Mouse (Mus musculus): Measurements from ENCODE around the gene Gskip. TPM values are rescaled to one million over a fixed set of nuclear protein-coding genes. Genes with fewer than 3 reads are reported as not detected.

Gene Gskip
- polyA plus RNA-seq, 1 experiment from 2014 or later: 10.1 TPM

GRCm38 (mm10) chr12:105685001-105685691 lies 517 bp downstream of the Gskip start, which contains the start of gene Atg2b:
Atg2b (minus strand) TSS chr12:105685211.
- WGBS (ENCODE audit: insufficient replicate concordance): under 1% methylated on average over 73 of the region's 73 CpGs
- peaks cover 32% of the 10 kb centered on the region for H3K4me1 ChIP-seq (ENCODE audit: control insufficient read depth, low read depth, low read length)
- peak; percentile 92 for ATAC-seq (ENCODE audit: low read depth)

GRCm38 (mm10) chr12:105686791-105687190 lies 2.2 kb downstream of the Gskip start:
- no peaks in the 10 kb centered on the region for H3K36me3 ChIP-seq (ENCODE audit: control insufficient read depth, insufficient read depth)
- peak overlapping the region; percentile 78 for H3K27ac ChIP-seq (ENCODE audit: low read length)
- peaks cover 32% of the 10 kb centered on the region for H3K4me1 ChIP-seq (ENCODE audit: control insufficient read depth, low read depth, low read length)
- no peak overlapping the region for H3K9ac ChIP-seq (ENCODE audit: low read depth, low read length)
- no peak overlapping the region for H3K4me2 ChIP-seq (ENCODE audit: low read depth, low read length)
- ATAC-seq (ENCODE audit: low read depth): no peak
- WGBS (ENCODE audit: insufficient replicate concordance): 65% methylated on average over 3 of the region's 3 CpGs
- H3K27me3 ChIP-seq (ENCODE audit: control insufficient read depth, insufficient read depth, low read depth, low read length): no peaks in the 10 kb centered on the region
- H3K4me3 ChIP-seq (ENCODE audit: low read depth, low read length): no peak overlapping the region
- H3K9me3 ChIP-seq (replicated peaks; ENCODE audit: control insufficient read depth, low read length): no peaks in the 10 kb centered on the region

More at GRCm38 (mm10) chr12:105685001-105685691, 517 bp downstream of the Gskip start, which contains the start of gene Atg2b:
- Histone ChIP-seq H3K9me3 (replicated peaks; ENCODE audit: control insufficient read depth, low read length) (no peaks in the 10 kb centered on the region), H3K4me2 (ENCODE audit: low read depth, low read length) (peak within 1 kb of the TSS; percentile 93), H3K36me3 (ENCODE audit: control insufficient read depth, insufficient read depth) (no peaks in the 10 kb centered on the region), H3K27me3 (ENCODE audit: control insufficient read depth, insufficient read depth, low read depth, low read length) (no peaks in the 10 kb centered on the region), H3K4me3 (ENCODE audit: low read depth, low read length) (peak within 1 kb of the TSS; percentile 98), H3K9ac (ENCODE audit: low read depth, low read length) (peak within 1 kb of the TSS; percentile 97), H3K27ac (ENCODE audit: low read length) (peak within 1 kb of the TSS; percentile 93)

- WGBS (ENCODE audit: insufficient replicate concordance): 75% methylated on average over 4 of the region's 4 CpGs
- Histone ChIP-seq H3K4me3 (ENCODE audit: low read depth, low read length) (no peak overlapping the region), H3K27ac (ENCODE audit: low read length) (peak overlapping the region; percentile 39; the same call in 1 of the 2 replicates), H3K9me3 (replicated peaks; ENCODE audit: control insufficient read depth, low read length) (no peaks in the 10 kb centered on the region), H3K4me2 (ENCODE audit: low read depth, low read length) (no peak overlapping the region), H3K4me1 (ENCODE audit: control insufficient read depth, low read depth, low read length) (peaks cover 28% of the 10 kb centered on the region), H3K27me3 (ENCODE audit: control insufficient read depth, insufficient read depth, low read depth, low read length) (no peaks in the 10 kb centered on the region), H3K36me3 (ENCODE audit: control insufficient read depth, insufficient read depth) (no peaks in the 10 kb centered on the region), H3K9ac (ENCODE audit: low read depth, low read length) (no peak overlapping the region)
- ATAC-seq (ENCODE audit: low read depth): no peak
These were observed 2.8 kb downstream of the Gskip start for GRCm38 (mm10) chr12:105687416-105687815.

- Histone ChIP-seq H3K9me3 (replicated peaks; ENCODE audit: control insufficient read depth, low read length) (no peaks in the 10 kb centered on the region), H3K27ac (ENCODE audit: low read length) (0 out of 2 replicates have a peak overlapping the region, but pooled peaks have one; percentile 9), H3K4me3 (ENCODE audit: low read depth, low read length) (no peak overlapping the region), H3K4me1 (ENCODE audit: control insufficient read depth, low read depth, low read length) (peaks cover 19% of the 10 kb centered on the region), H3K4me2 (ENCODE audit: low read depth, low read length) (no peak overlapping the region), H3K27me3 (ENCODE audit: control insufficient read depth, insufficient read depth, low read depth, low read length) (no peaks in the 10 kb centered on the region), H3K9ac (ENCODE audit: low read depth, low read length) (no peak overlapping the region), H3K36me3 (ENCODE audit: control insufficient read depth, insufficient read depth) (no peaks in the 10 kb centered on the region)
- 59% methylated on average over 4 of the region's 4 CpGs for WGBS (ENCODE audit: insufficient replicate concordance)
- no peak for ATAC-seq (ENCODE audit: low read depth)
These were observed 3.9 kb downstream of the Gskip start for GRCm38 (mm10) chr12:105688546-105688945.

DNA sequence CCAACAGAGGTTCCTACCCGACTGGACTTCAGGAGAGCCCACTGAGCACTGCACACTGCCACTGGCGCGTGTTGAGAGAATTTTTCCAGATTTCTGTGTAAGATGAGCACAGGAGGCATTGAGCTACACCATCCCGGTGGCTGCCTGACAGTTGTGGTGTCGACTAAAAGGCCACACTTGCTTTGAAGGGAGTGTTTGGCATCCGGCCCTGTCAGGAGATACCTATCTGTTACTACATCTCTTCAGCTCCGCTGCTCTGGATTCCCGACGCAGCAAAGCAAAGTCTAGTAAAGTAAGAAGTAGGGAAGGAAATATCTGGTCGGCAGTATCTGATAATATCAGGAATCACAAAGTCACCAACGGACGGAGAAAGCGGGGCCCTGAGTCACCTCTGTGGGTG lies 4.8 kb downstream of the Gskip start:
- H3K9me3 ChIP-seq (replicated peaks; ENCODE audit: control insufficient read depth, low read length): no peaks in the 10 kb centered on the region
- no peak overlapping the region for H3K4me2 ChIP-seq (ENCODE audit: low read depth, low read length)
- WGBS (ENCODE audit: insufficient replicate concordance): 76% methylated on average over 13 of the region's 13 CpGs
- H3K27ac ChIP-seq (ENCODE audit: low read length): no peak overlapping the region
- H3K9ac ChIP-seq (ENCODE audit: low read depth, low read length): no peak overlapping the region
- ATAC-seq (ENCODE audit: low read depth): no peak
- peaks cover 17% of the 10 kb centered on the region for H3K4me1 ChIP-seq (ENCODE audit: control insufficient read depth, low read depth, low read length)
- H3K27me3 ChIP-seq (ENCODE audit: control insufficient read depth, insufficient read depth, low read depth, low read length): no peaks in the 10 kb centered on the region
- H3K36me3 ChIP-seq (ENCODE audit: control insufficient read depth, insufficient read depth): no peaks in the 10 kb centered on the region
- H3K4me3 ChIP-seq (ENCODE audit: low read depth, low read length): no peak overlapping the region

DNA sequence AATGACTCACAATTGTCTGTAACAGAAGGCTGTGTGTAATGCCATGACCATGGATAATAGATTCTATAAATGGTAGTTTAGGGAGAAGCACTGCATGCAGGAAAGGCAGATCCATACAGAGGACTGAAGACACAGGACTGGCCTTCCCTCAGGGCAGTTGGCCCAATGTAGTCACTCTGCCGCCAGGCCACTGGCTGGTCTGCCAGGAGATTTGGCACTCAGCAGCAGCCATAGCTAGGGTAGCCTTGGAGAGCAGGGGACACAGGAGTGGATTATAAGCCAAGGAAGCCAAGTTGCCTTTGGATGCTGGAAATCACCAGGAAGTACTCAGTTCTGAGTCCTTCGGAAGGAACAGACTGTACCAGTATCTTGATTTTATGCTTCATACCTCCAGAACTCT lies 9.4 kb downstream of the Gskip start:
- H3K4me1 ChIP-seq (ENCODE audit: control insufficient read depth, low read depth, low read length): no peaks in the 10 kb centered on the region
- no peak overlapping the region for H3K27ac ChIP-seq (ENCODE audit: low read length)
- no peaks in the 10 kb centered on the region for H3K9me3 ChIP-seq (replicated peaks; ENCODE audit: control insufficient read depth, low read length)
- H3K36me3 ChIP-seq (ENCODE audit: control insufficient read depth, insufficient read depth): peaks cover under 1% of the 10 kb centered on the region; the same call in 1 of the 2 replicates
- H3K4me2 ChIP-seq (ENCODE audit: low read depth, low read length): no peak overlapping the region
- 84% methylated on average over 2 of the region's 2 CpGs for WGBS (ENCODE audit: insufficient replicate concordance)
- no peak overlapping the region for H3K4me3 ChIP-seq (ENCODE audit: low read depth, low read length)
- H3K27me3 ChIP-seq (ENCODE audit: control insufficient read depth, insufficient read depth, low read depth, low read length): no peaks in the 10 kb centered on the region
- H3K9ac ChIP-seq (ENCODE audit: low read depth, low read length): no peak overlapping the region
- no peak for ATAC-seq (ENCODE audit: low read depth)

DNA sequence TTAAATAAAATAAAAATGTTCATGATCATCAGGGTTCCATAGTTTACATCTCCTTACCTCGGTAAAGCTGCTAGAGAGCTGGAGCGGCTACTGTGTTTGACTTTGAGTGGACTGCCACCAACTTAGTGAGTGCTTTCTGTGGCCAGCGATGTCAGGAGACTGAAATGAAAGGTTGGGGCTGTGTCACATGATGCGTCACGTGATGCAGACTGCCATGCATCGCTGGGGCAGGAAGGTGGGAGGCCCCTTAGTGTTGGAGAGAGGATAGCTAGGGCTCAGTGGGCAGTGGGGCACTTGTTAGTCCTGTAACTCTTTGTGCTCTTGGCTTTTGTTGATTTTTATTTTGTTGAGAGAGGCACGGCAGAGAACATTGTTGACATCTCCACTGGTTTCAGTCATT lies 11.2 kb downstream of the Gskip start:
- no peak overlapping the region for H3K27ac ChIP-seq (ENCODE audit: low read length)
- peaks cover 2% of the 10 kb centered on the region; the same call in 1 of the 2 replicates for H3K36me3 ChIP-seq (ENCODE audit: control insufficient read depth, insufficient read depth)
- H3K4me1 ChIP-seq (ENCODE audit: control insufficient read depth, low read depth, low read length): no peaks in the 10 kb centered on the region
- WGBS (ENCODE audit: insufficient replicate concordance): 71% methylated on average over 7 of the region's 7 CpGs
- H3K4me3 ChIP-seq (ENCODE audit: low read depth, low read length): no peak overlapping the region
- H3K9me3 ChIP-seq (replicated peaks; ENCODE audit: control insufficient read depth, low read length): no peaks in the 10 kb centered on the region
- no peaks in the 10 kb centered on the region for H3K27me3 ChIP-seq (ENCODE audit: control insufficient read depth, insufficient read depth, low read depth, low read length)
- H3K4me2 ChIP-seq (ENCODE audit: low read depth, low read length): no peak overlapping the region
- ATAC-seq (ENCODE audit: low read depth): no peak
- no peak overlapping the region for H3K9ac ChIP-seq (ENCODE audit: low read depth, low read length)

DNA sequence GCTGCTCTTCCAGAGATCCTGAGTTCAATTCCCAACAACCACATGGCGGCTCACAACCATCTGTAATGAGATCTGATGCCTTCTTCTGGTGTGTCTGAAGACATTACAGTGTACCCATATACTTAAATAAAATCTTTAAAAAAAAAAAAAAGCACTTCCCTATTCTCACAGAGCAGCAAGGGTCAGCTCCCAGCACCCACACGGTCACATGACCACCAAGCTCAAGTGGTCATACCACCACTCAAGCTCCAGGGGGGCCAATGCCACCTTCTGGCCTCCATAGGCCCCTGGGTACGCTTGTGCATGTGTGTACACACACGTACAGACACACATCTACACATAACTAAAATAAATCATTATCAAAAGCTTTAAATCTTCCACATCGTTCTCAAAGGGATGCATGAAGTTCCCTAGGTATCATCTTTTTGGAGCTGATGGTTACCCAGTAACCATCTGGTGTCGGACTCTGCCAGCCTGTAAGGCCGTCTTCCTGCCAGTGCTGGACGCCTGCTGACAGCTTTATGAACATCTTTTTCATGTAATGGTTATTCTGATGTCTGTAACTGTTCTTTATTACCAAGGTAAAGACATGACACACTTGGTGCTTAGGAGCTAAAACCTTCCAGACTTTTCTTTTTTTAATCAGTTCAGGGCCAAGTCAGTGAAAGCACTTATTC lies 12.6 kb downstream of the Gskip start:
- no peaks in the 10 kb centered on the region for H3K27me3 ChIP-seq (ENCODE audit: control insufficient read depth, insufficient read depth, low read depth, low read length)
- no peak overlapping the region for H3K4me3 ChIP-seq (ENCODE audit: low read depth, low read length)
- no peak overlapping the region for H3K9ac ChIP-seq (ENCODE audit: low read depth, low read length)
- WGBS (ENCODE audit: insufficient replicate concordance): 76% methylated on average over 8 of the region's 8 CpGs
- H3K4me1 ChIP-seq (ENCODE audit: control insufficient read depth, low read depth, low read length): no peaks in the 10 kb centered on the region
- ATAC-seq (ENCODE audit: low read depth): no peak
- peaks cover 2% of the 10 kb centered on the region; the same call in 1 of the 2 replicates for H3K36me3 ChIP-seq (ENCODE audit: control insufficient read depth, insufficient read depth)
- H3K4me2 ChIP-seq (ENCODE audit: low read depth, low read length): no peak overlapping the region
- H3K9me3 ChIP-seq (replicated peaks; ENCODE audit: control insufficient read depth, low read length): no peaks in the 10 kb centered on the region
- H3K27ac ChIP-seq (ENCODE audit: low read length): no peak overlapping the region

DNA sequence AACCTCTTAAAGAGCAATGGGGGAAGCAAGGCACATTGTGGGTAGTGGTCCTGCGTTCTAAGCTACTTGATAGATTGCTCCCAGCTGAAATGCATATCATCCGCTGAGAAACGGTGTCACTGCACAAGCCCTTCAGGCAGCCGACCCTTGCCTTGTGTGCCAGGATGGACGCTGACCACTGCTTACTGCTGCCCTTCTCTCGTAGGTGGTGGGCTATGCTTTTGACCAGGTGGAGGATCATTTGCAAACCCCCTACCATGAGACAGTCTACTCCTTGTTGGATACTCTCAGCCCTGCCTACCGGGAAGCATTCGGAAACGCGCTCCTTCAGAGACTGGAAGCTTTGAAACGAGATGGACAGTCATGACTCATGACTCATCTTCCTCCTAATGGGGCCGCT lies 15.8 kb downstream of the Gskip start:
- H3K36me3 ChIP-seq (ENCODE audit: control insufficient read depth, insufficient read depth): peaks cover 2% of the 10 kb centered on the region; the same call in 1 of the 2 replicates
- no peak for ATAC-seq (ENCODE audit: low read depth)
- no peak overlapping the region for H3K27ac ChIP-seq (ENCODE audit: low read length)
- peaks cover 6% of the 10 kb centered on the region for H3K4me1 ChIP-seq (ENCODE audit: control insufficient read depth, low read depth, low read length)
- no peaks in the 10 kb centered on the region for H3K9me3 ChIP-seq (replicated peaks; ENCODE audit: control insufficient read depth, low read length)
- no peaks in the 10 kb centered on the region for H3K27me3 ChIP-seq (ENCODE audit: control insufficient read depth, insufficient read depth, low read depth, low read length)
- no peak overlapping the region for H3K4me3 ChIP-seq (ENCODE audit: low read depth, low read length)
- WGBS (ENCODE audit: insufficient replicate concordance): 84% methylated on average over 12 of the region's 12 CpGs
- no peak overlapping the region for H3K9ac ChIP-seq (ENCODE audit: low read depth, low read length)
- H3K4me2 ChIP-seq (ENCODE audit: low read depth, low read length): no peak overlapping the region
